Mouse (Mus musculus): ENCODE results near the gene Klhl3. TPM values are rescaled to one million over a fixed set of nuclear protein-coding genes. Genes with fewer than 3 reads are reported as not detected.

Gene Klhl3
- total RNA-seq (2023), result 11.4 TPM

GRCm38 (mm10) chr13:58113061-58113900 lies at the start of gene Klhl3:
Gene Klhl3, minus strand, starts transcription at chr13:58113592.

GRCm38 (mm10) chr13:58157447-58158098 lies 44.2 kb upstream of the Klhl3 start, which contains the start of gene Idnk:
Gene Idnk, plus strand, starts transcription at chr13:58157649.

GRCm38 (mm10) chr13:58128396-58128767 lies 15.0 kb upstream of the Klhl3 start, which contains the start of gene Hnrnpa0:
Gene Hnrnpa0, minus strand, starts transcription at chr13:58128556.

Other genes starting within 250 kb of the Klhl3 start
- gene Spock1, start 205.3 kb downstream of the Klhl3 start, total RNA-seq (2023), result not detected
- gene Hnrnpa0, start 15.0 kb upstream of the Klhl3 start, total RNA-seq (2023), result 172 TPM
- gene Idnk, start 44.1 kb upstream of the Klhl3 start, total RNA-seq (2023), result 96.7 TPM
- gene Ubqln1, start 102.1 kb upstream of the Klhl3 start, total RNA-seq (2023), result 96.8 TPM
- 1.1 TPM for gene Gkap1, start 162.1 kb upstream of the Klhl3 start, total RNA-seq (2023)
- 0.15 TPM for gene Kif27, start 245.5 kb upstream of the Klhl3 start, total RNA-seq (2023)

Data from CD4-positive naive resting alpha-beta T cell, adult 76 days (primary cell).